Mouse (Mus musculus) intestine, embryonic 14.5 days (tissue): ENCODE measurements around the gene 4933424G06Rik. TPM values are rescaled to one million over a fixed set of nuclear protein-coding genes. Genes with fewer than 3 reads are reported as not detected.
A peak's percentile ranks its signal among the peaks of the same experiment; 100 is the strongest.

Source experiments
- ATAC-seq: fragments of 200-750 bp; cut with Nextera tagmentation; replicated peaks from 2 replicates; pipeline ENCODE4 v1.8.0; 2017; ENCODE audit warnings: low read depth, moderate number of reproducible peaks, moderate TSS enrichment, moderate library complexity; ENCODE audit not compliant: low FRiP score, low TSS enrichment
- DNase-seq: peaks from one replicate; pipeline ENCODE4 v3.0.0-alpha.2; 2018; ENCODE audit warnings: low spot score
- H3K27ac ChIP-seq: fragments of 300-500 bp; sonication (generic); 2 replicates; pipeline ENCODE4 v1.5.1; 2014; ENCODE audit warnings: low read depth, mild to moderate bottlenecking, control low read depth
- H3K27me3 ChIP-seq: fragments of 300-500 bp; sonication (generic); replicated peaks from 2 replicates; pipeline ENCODE4 v1.6.1; 2014; ENCODE audit warnings: low read length, control low read depth; ENCODE audit not compliant: control insufficient read depth, insufficient read depth
- H3K36me3 ChIP-seq: fragments of 300-500 bp; sonication (generic); 2 replicates; pipeline ENCODE4 v1.6.1; 2014; ENCODE audit warnings: low read length, control low read depth; ENCODE audit not compliant: control insufficient read depth, insufficient read depth
- H3K4me1 ChIP-seq: fragments of 300-500 bp; sonication (generic); replicated peaks from 2 replicates; pipeline ENCODE4 v1.6.1; 2014; ENCODE audit warnings: low read length, control low read depth, mixed read lengths; ENCODE audit not compliant: control insufficient read depth, insufficient read depth
- H3K4me2 ChIP-seq: fragments of 300-500 bp; sonication (generic); 2 replicates; pipeline ENCODE4 v1.6.1; 2014; ENCODE audit warnings: low read length
- H3K4me3 ChIP-seq: fragments of 300-500 bp; sonication (generic); 2 replicates; pipeline ENCODE4 v1.5.1; 2014; ENCODE audit warnings: low read depth, low read length, control low read depth, mixed read lengths
- H3K9ac ChIP-seq: fragments of 300-500 bp; sonication (generic); 2 replicates; pipeline ENCODE4 v1.6.1; 2014; ENCODE audit warnings: mild to moderate bottlenecking, low read length
- H3K9me3 ChIP-seq: fragments of 300-500 bp; sonication (generic); 2 replicates; pipeline ENCODE4 v1.6.1; 2016; ENCODE audit warnings: low read length, control low read depth; ENCODE audit not compliant: control insufficient read depth
- WGBS: fragments of 180-500 bp; shearing (Covaris S2); extraction: QIAGEN DNeasy Blood & Tissue Kit; methylation state at CpG from one replicate; pipeline ENCODE4 v1.1.7; 2014; 5-methylcytosine and 5-hydroxymethylcytosine counted together
- polyA plus RNA-seq: library from polyadenylated mRNA; unstranded; fragments of >200 nt; fragmentation: Nextera tagmentation; extraction: Ambion mirVana; gene quantifications from 2 replicates; pipeline ENCODE4 v1.2.1, GENCODE M21; 2014

4933424G06Rik gene
- polyA plus RNA-seq, 1 experiment from 2014 or later: not detected

DNA sequence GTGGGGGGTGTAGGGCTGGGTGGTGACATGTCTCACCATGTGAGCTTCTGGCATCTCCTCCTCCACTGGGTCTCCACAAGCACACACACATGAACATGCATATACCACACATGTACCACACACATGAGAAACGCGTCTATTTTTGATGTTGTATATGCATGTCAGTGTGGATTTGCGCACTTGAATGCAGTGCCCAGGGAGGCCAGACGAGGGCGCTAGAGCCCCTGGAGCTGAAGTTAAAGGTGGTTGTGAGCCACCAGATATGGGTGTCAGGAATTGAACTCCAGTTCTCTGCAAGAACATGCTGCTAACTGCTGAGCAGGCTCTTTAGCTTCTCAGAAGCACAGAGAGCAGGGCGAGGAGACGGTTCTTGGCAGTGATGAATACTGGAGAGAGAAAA is 76.4 kb downstream of the 4933424G06Rik start:
- H3K4me2 ChIP-seq: no peak overlapping the region
- no peak for ATAC-seq
- peaks cover 8% of the 10 kb centered on the region for H3K36me3 ChIP-seq
- no peaks in the 10 kb centered on the region for H3K9me3 ChIP-seq
- no peak for DNase-seq
- peaks cover 14% of the 10 kb centered on the region for H3K4me1 ChIP-seq
- no peak overlapping the region for H3K27ac ChIP-seq
- no peak overlapping the region for H3K4me3 ChIP-seq
- 93% methylated on average over 7 of the region's 7 CpGs for WGBS
- no peak overlapping the region for H3K9ac ChIP-seq
- no peaks in the 10 kb centered on the region for H3K27me3 ChIP-seq

DNA sequence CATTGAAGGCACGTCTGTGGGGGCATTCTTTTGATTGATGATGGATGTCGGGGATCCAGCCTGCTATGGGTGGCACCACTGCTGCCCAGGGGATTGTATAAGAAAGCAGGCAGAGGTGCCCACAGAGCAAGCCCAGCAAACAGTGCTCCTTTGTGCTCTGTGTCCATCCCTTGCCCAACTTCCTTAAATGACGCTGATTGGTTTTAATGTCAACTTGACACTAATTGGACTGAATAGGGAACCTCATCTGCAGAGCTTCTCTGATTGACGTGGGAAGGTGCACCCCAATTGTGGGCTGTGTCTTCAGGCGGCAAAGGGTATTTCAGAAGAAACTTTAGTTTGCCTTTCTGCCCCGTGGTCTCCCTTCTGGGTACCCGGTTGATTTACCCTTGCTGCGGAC is 79.5 kb downstream of the 4933424G06Rik start:
- no peak overlapping the region for H3K27ac ChIP-seq
- DNase-seq (no peak), ATAC-seq (no peak)
- H3K27me3 ChIP-seq: no peaks in the 10 kb centered on the region
- H3K4me2 ChIP-seq: no peak overlapping the region
- no peaks in the 10 kb centered on the region for H3K9me3 ChIP-seq
- H3K36me3 ChIP-seq: peaks cover 38% of the 10 kb centered on the region
- 74% methylated on average over 8 of the region's 8 CpGs for WGBS
- H3K4me1 ChIP-seq: peaks cover 10% of the 10 kb centered on the region
- no peak overlapping the region for H3K4me3 ChIP-seq
- H3K9ac ChIP-seq: no peak overlapping the region

GRCm38 (mm10) chr1:36796711-36797110 is 86.8 kb downstream of the 4933424G06Rik start:
- no peak overlapping the region for H3K4me3 ChIP-seq
- H3K9me3 ChIP-seq: no peaks in the 10 kb centered on the region
- no peaks in the 10 kb centered on the region for H3K4me1 ChIP-seq

DNA sequence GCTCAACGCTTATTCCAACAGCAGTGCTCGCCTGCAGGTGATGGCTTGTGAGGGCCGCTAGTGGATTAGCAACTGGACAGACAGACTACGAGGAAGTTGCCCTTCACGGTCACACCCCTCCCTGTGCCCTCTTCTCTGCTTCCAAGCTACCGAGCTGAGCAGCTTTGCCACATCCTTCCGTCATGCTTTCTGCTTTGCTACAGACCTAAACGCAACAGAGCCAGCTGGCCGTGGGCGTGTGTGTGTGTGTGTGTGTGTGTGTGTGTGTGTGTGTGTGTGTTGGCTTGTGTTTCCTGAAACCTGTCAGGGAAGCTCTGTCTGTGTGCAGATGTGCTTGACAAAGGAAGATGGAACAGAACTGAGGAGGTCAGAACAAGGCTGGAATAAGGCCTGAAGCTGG is 87.5 kb downstream of the 4933424G06Rik start:
- no peak overlapping the region for H3K4me3 ChIP-seq
- ATAC-seq: no peak
- H3K9me3 ChIP-seq: no peaks in the 10 kb centered on the region
- no peak overlapping the region for H3K9ac ChIP-seq
- no peak overlapping the region for H3K4me2 ChIP-seq
- peaks cover 96% of the 10 kb centered on the region for H3K36me3 ChIP-seq
- no peaks in the 10 kb centered on the region for H3K4me1 ChIP-seq
- WGBS: 81% methylated on average over 10 of the region's 10 CpGs
- DNase-seq: no peak
- H3K27me3 ChIP-seq: no peaks in the 10 kb centered on the region
- H3K27ac ChIP-seq: no peak overlapping the region

More at GRCm38 (mm10) chr1:36796711-36797110, 86.8 kb downstream of the 4933424G06Rik start:
- peaks cover 96% of the 10 kb centered on the region for H3K36me3 ChIP-seq
- H3K27ac ChIP-seq: no peak overlapping the region
- DNase-seq (no peak), ATAC-seq (no peak)
- H3K9ac ChIP-seq: no peak overlapping the region
- no peaks in the 10 kb centered on the region for H3K27me3 ChIP-seq
- WGBS: 72% methylated on average over 7 of the region's 7 CpGs
- H3K4me2 ChIP-seq: no peak overlapping the region

- Histone ChIP-seq H3K27me3 (no peaks in the 10 kb centered on the region), H3K36me3 (peaks cover 91% of the 10 kb centered on the region), H3K9me3 (no peaks in the 10 kb centered on the region), H3K4me1 (no peaks in the 10 kb centered on the region), H3K9ac (no peak overlapping the region), H3K27ac (no peak overlapping the region), H3K4me3 (no peak overlapping the region), H3K4me2 (no peak overlapping the region)
- WGBS: 68% methylated on average over 3 of the region's 3 CpGs
- DNase-seq (no peak), ATAC-seq (no peak)
These were observed 90.5 kb downstream of the 4933424G06Rik start for GRCm38 (mm10) chr1:36800379-36801011.

DNA sequence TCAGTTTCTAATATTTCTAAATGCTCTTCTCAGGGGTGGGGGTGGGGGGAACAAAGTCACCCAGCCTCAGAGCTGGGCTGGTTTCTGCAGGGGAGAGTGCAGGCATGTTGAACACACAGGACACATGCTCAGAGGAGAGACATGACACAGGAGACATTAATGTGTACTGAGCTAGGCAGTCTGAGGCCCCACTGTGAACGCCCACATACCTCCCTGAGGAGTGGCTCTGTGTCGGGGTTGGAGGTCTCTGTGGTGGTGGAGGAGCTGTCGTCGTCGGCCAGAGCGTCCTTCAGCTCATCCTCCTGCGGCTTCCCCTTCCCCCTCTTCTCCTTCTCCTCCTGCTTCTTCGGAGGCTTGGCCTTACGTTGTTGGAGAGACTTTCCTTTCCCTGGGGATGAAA is 94.3 kb downstream of the 4933424G06Rik start:
- no peaks in the 10 kb centered on the region for H3K4me1 ChIP-seq
- 70% methylated on average over 9 of the region's 9 CpGs for WGBS
- no peak overlapping the region for H3K4me3 ChIP-seq
- ATAC-seq: no peak
- H3K4me2 ChIP-seq: no peak overlapping the region
- peaks cover 90% of the 10 kb centered on the region for H3K36me3 ChIP-seq
- no peaks in the 10 kb centered on the region for H3K9me3 ChIP-seq
- H3K27me3 ChIP-seq: no peaks in the 10 kb centered on the region
- DNase-seq: no peak
- peak overlapping the region; percentile 33; the same call in 1 of the 2 replicates for H3K27ac ChIP-seq
- no peak overlapping the region for H3K9ac ChIP-seq

GRCm38 (mm10) chr1:36804833-36805232 is 94.9 kb downstream of the 4933424G06Rik start:
- WGBS: 87% methylated on average over 4 of the region's 4 CpGs

DNA sequence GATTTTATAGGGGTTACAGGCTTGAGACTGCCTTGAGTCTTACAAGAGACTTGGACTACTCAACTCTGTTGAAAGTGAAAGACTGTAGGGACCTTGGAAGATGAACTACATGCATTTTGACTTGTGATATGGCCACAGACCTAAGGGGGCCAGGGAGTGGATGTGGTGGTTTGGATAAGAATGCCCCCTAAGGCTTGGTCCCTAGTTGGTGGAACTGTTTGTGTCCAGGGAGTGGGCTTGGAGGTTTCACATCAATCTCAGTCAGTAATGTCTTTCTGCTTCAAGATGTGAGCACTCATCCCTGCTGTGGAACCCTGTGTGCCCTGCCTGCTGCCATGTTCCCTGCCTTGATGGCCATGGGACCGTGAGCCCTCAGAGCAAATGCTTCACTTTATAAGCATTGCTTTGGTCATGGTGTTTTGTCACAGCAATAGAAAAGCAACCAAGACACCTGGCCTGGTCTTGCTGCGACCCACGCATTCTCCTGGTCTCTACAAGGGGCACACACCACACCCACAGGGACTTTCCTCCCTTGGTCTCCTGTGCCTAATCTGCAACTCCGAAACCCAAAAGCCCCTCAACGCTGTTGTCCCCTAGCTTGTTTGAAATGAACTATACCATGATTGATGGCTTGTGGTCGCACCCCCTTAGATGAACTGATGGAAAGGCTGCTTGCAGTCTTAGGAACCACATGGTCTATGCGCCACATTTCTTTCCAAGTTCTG is 96.4 kb downstream of the 4933424G06Rik start:
- no peak for ATAC-seq
- Histone ChIP-seq H3K4me2 (no peak overlapping the region), H3K9ac (no peak overlapping the region), H3K9me3 (no peaks in the 10 kb centered on the region), H3K36me3 (peaks cover 94% of the 10 kb centered on the region), H3K4me3 (no peak overlapping the region), H3K27ac (no peak overlapping the region), H3K27me3 (no peaks in the 10 kb centered on the region), H3K4me1 (no peaks in the 10 kb centered on the region)
- WGBS: 92% methylated on average over 7 of the region's 7 CpGs
- no peak for DNase-seq

More at GRCm38 (mm10) chr1:36804833-36805232, 94.9 kb downstream of the 4933424G06Rik start:
- H3K9me3 ChIP-seq: no peaks in the 10 kb centered on the region
- DNase-seq (no peak), ATAC-seq (no peak)
- H3K27ac ChIP-seq: 0 out of 2 replicates have a peak overlapping the region, but pooled peaks have one; percentile 33
- H3K36me3 ChIP-seq: peaks cover 90% of the 10 kb centered on the region
- no peak overlapping the region for H3K9ac ChIP-seq
- no peak overlapping the region for H3K4me3 ChIP-seq
- H3K27me3 ChIP-seq: no peaks in the 10 kb centered on the region
- no peak overlapping the region for H3K4me2 ChIP-seq
- no peaks in the 10 kb centered on the region for H3K4me1 ChIP-seq
